Mouse (Mus musculus): ENCODE measurements around the gene Scnn1g. TPM values are rescaled to one million over a fixed set of nuclear protein-coding genes. Genes with fewer than 3 reads are reported as not detected.

Scnn1g gene
- polyA plus RNA-seq, 1 experiment from 2014 or later = not detected

- WGBS = 77% methylated on average over 8 of the region's 8 CpGs
Measured at GRCm38 (mm10) chr7:121785651-121786228, 51.5 kb downstream of the Scnn1g start.

GRCm38 (mm10) chr7:121797781-121798180, 63.5 kb downstream of the Scnn1g start:
- no peak for ATAC-seq (ENCODE audit: low FRiP score)
- H3K36me3 ChIP-seq = no peaks in the 10 kb centered on the region
- 81% methylated on average over 9 of the region's 9 CpGs for WGBS
- no peaks in the 10 kb centered on the region for H3K9me3 ChIP-seq
- H3K27me3 ChIP-seq = no peaks in the 10 kb centered on the region
- no peak overlapping the region for H3K4me2 ChIP-seq
- H3K4me3 ChIP-seq = no peak overlapping the region
- H3K27ac ChIP-seq = no peak overlapping the region
- H3K4me1 ChIP-seq (replicated peaks) = no peaks in the 10 kb centered on the region
- no peak overlapping the region for H3K9ac ChIP-seq

More at GRCm38 (mm10) chr7:121785651-121786228, 51.5 kb downstream of the Scnn1g start:
- no peaks in the 10 kb centered on the region for H3K27me3 ChIP-seq
- no peak overlapping the region for H3K9ac ChIP-seq
- no peak overlapping the region for H3K4me3 ChIP-seq
- H3K4me1 ChIP-seq (replicated peaks) = no peaks in the 10 kb centered on the region
- no peak overlapping the region for H3K4me2 ChIP-seq
- no peaks in the 10 kb centered on the region for H3K9me3 ChIP-seq
- no peak overlapping the region for H3K27ac ChIP-seq
- H3K36me3 ChIP-seq = no peaks in the 10 kb centered on the region
- ATAC-seq (ENCODE audit: low FRiP score) = no peak

GRCm38 (mm10) chr7:121802471-121802870, 68.2 kb downstream of the Scnn1g start:
- H3K9me3 ChIP-seq = no peaks in the 10 kb centered on the region
- 81% methylated on average over 2 of the region's 2 CpGs for WGBS
- no peaks in the 10 kb centered on the region for H3K4me1 ChIP-seq (replicated peaks)
- H3K27me3 ChIP-seq = no peaks in the 10 kb centered on the region
- no peaks in the 10 kb centered on the region for H3K36me3 ChIP-seq
- no peak overlapping the region for H3K4me2 ChIP-seq
- no peak overlapping the region for H3K9ac ChIP-seq
- H3K27ac ChIP-seq = no peak overlapping the region
- no peak for ATAC-seq (ENCODE audit: low FRiP score)
- H3K4me3 ChIP-seq = no peak overlapping the region

- no peaks in the 10 kb centered on the region for H3K27me3 ChIP-seq
- no peak overlapping the region for H3K4me3 ChIP-seq
- H3K27ac ChIP-seq = no peak overlapping the region
- H3K9me3 ChIP-seq = no peaks in the 10 kb centered on the region
- no peak for ATAC-seq (ENCODE audit: low FRiP score)
- 94% methylated on average over 4 of the region's 4 CpGs for WGBS
- no peaks in the 10 kb centered on the region for H3K4me1 ChIP-seq (replicated peaks)
- no peaks in the 10 kb centered on the region for H3K36me3 ChIP-seq
- no peak overlapping the region for H3K9ac ChIP-seq
- no peak overlapping the region for H3K4me2 ChIP-seq
Measured at GRCm38 (mm10) chr7:121803011-121803410, 68.7 kb downstream of the Scnn1g start.

GRCm38 (mm10) chr7:121805811-121806496, 71.7 kb downstream of the Scnn1g start:
- Histone ChIP-seq H3K4me1 (replicated peaks) (no peaks in the 10 kb centered on the region), H3K9me3 (no peaks in the 10 kb centered on the region), H3K27ac (no peak overlapping the region), H3K4me3 (no peak overlapping the region), H3K27me3 (no peaks in the 10 kb centered on the region), H3K36me3 (no peaks in the 10 kb centered on the region), H3K4me2 (no peak overlapping the region), H3K9ac (no peak overlapping the region)
- WGBS = 90% methylated on average over 3 of the region's 3 CpGs
- ATAC-seq (ENCODE audit: low FRiP score) = no peak

- Histone ChIP-seq H3K4me3 (no peak overlapping the region), H3K27me3 (no peaks in the 10 kb centered on the region), H3K9ac (no peak overlapping the region), H3K27ac (no peak overlapping the region), H3K4me2 (no peak overlapping the region), H3K4me1 (replicated peaks) (no peaks in the 10 kb centered on the region), H3K36me3 (no peaks in the 10 kb centered on the region), H3K9me3 (no peaks in the 10 kb centered on the region)
- ATAC-seq (ENCODE audit: low FRiP score) = no peak
- WGBS = 84% methylated on average over 15 of the region's 15 CpGs
Measured at GRCm38 (mm10) chr7:121807726-121808580, 73.7 kb downstream of the Scnn1g start.

Other genes with a start within 250 kb of the Scnn1g start
- 3.0 and 3.2 TPM in 2 replicates for gene Usp31, start 27.2 kb upstream of the Scnn1g start, polyA plus RNA-seq (2015; fragmentation: Nextera tagmentation; extraction: Ambion mirVana)
- 0.17 TPM in 1 of 2 replicates, not detected in the other for gene Scnn1b, start 130.6 kb downstream of the Scnn1g start, polyA plus RNA-seq (2015; fragmentation: Nextera tagmentation; extraction: Ambion mirVana)
- 22.5 and 23.0 TPM in 2 replicates for gene Cog7, start 247.2 kb downstream of the Scnn1g start, polyA plus RNA-seq (2015; fragmentation: Nextera tagmentation; extraction: Ambion mirVana)

Data from hindbrain, embryonic 13.5 days (tissue).